1 mouse cellular context compared by ENCODE assay signal in the genomic region with DNA sequence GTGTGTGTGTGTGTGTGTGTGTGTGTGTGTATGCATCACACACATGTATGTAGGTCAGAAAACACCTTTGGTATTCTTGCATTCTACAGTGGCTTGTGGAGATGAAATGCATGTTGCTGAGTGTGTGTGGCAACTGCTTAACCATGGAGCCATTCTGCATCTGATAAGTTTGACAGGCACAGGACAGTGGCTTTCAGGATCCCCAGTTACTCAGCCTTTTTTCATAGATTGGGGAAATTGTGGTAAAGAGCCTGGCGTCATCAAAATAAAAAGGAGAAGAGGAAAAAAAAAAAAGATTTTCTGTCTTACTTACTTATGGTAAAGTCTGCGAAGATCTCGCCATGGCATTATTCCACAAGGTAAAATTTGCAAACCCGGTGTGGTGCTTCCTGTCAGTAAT.
TF ChIP-seq lines count a peak whose summit lies in the region.

No protein-coding gene starts in this region.

TF ChIP-seq in MEL, 35 proteins besides CTCF, POLR2A, EP300 and RAD21 (continued from another document):
- TF ChIP-seq CHD2 (IDR thresholded peaks at IDR 0.05; ENCODE audit: low read length) (no peak), GATA1 (IDR thresholded peaks at IDR 0.05; ENCODE audit: low read depth, low read length) (peak; percentile 81), CHD1 (IDR thresholded peaks at IDR 0.05; ENCODE audit: low read depth, low read length) (no peak), MAZ (IDR thresholded peaks at IDR 0.05; ENCODE audit: low read depth, low read length) (no peak), ELF1 (IDR thresholded peaks at IDR 0.05; ENCODE audit: low read depth, low read length) (no peak), USF2 (IDR thresholded peaks at IDR 0.05; ENCODE audit: borderline replicate concordance in 1 of 2, insufficient read depth in 1 of 2, low read depth in 1 of 2, low read length in 2 of 2) (no peak), UBTF (IDR thresholded peaks at IDR 0.05; ENCODE audit: borderline replicate concordance, insufficient read depth, low read depth, low read length) (peak; percentile 73; the same call in 1 of the 2 replicates), NELFE (IDR thresholded peaks at IDR 0.05; ENCODE audit: low read depth, low read length) (no peak), ZKSCAN1 (IDR thresholded peaks at IDR 0.05; ENCODE audit: low read depth, low read length) (no peak; the same call in 1 of the 2 replicates), MYB (IDR thresholded peaks at IDR 0.05; ENCODE audit: low read depth, low read length) (no peak), JUND (IDR thresholded peaks at IDR 0.05; ENCODE audit: low read depth, low read length) (0 out of 2 replicates have a peak, but pooled peaks have one; percentile 44), MXI1 (IDR thresholded peaks at IDR 0.05; ENCODE audit: low read depth, low read length) (peak; percentile 52; the same call in 1 of the 2 replicates), KAT2A (conservative IDR thresholded peaks at IDR 0.05; ENCODE audit: low read depth, low read length) (no peak), ZC3H11A (IDR thresholded peaks at IDR 0.05; ENCODE audit: low read depth, low read length) (no peak), NRF1 (IDR thresholded peaks at IDR 0.05; ENCODE audit: insufficient read depth, low read depth, low read length, poor library complexity, severe bottlenecking) (no peak), SMC3 (IDR thresholded peaks at IDR 0.05; ENCODE audit: low read depth, low read length) (no peak)
